Mouse (Mus musculus): ENCODE measurements at regions not wholly inside any gene's neighbourhood (a gene's known extent, or its start where the extent isn't known, plus 50 kb on each side); places are given as distances from the start of the nearest gene placed in this dataset.

- TF ChIP-seq POLR2A (IDR thresholded peaks at IDR 0.05; ENCODE audit: insufficient read depth, low read length) (no peak), CTCF (IDR thresholded peaks at IDR 0.05; ENCODE audit: low read depth, low read length) (no peak)
Measured at GRCm38 (mm10) chr12:25272752-25273125, 175.8 kb upstream of the Id2 start.
